In genomic region chr4:84884111-84884538, GRCm38 (mm10) we compare ENCODE assay signal across 8 mouse cellular contexts. TPM values are rescaled to one million over a fixed set of nuclear protein-coding genes. Genes with fewer than 3 reads are reported as not detected.
DNase-seq lines count a peak whose midpoint lies in the region; ATAC-seq lines count a peak whose summit lies in the region.

Gene Cntln, plus strand, starts transcription at chr4:84884309.

- ATAC-seq in megakaryocyte, adult 5-6 weeks (ENCODE audit: poor library complexity, severe bottlenecking), result peak; percentile 86

- DNase-seq in adrenal gland, adult (ENCODE audit: inconsistent age in 2 of 2, low spot score in 1 of 2), result peak; percentile 97
- DNase-seq in embryo, embryonic 10 days (ENCODE audit: low spot score), result peak; percentile 94
- DNase-seq in gastrocnemius, postnatal 10 days, result peak; percentile 98
- DNase-seq in induced T-regulatory cell, adult 2 months (ENCODE audit: low read depth), result peak; percentile 78
- DNase-seq in left cerebral cortex, adult 8-10 months (ENCODE audit: low spot score in 2 of 2), result peak; percentile 83 to 90
- DNase-seq in right cerebral cortex, adult 18-20 months, result peak; percentile 94
- DNase-seq in urinary bladder, adult 2 months (ENCODE audit: low spot score), result peak; percentile 86

RNA-seq across cellular contexts. Expression of gene Cntln, which starts in this region (rescaled TPM):
- 1 to 10 TPM; 5.6 to 6.3 TPM for total RNA-seq in gastrocnemius, postnatal 10 days (2021)
- 10 to 100 TPM in 2 of 4 experiments, 1 to 10 TPM in 2; 9.4 to 10.5 (median 10.1) TPM for total RNA-seq in left cerebral cortex, adult 8-10 months (2022)
- 13.8 and 14.8 TPM in 2 replicates for total RNA-seq in megakaryocyte, adult 5-6 weeks (2015)
- 22.7 and 24.6 TPM in 2 replicates for total RNA-seq in megakaryocyte, adult 5-6 weeks (2017)
- 7.9 and 8.1 TPM in 2 replicates for polyA plus RNA-seq in urinary bladder, adult 2 months (2012; rRNA removed)

Comparison
In these comparisons a context has a peak if more than half of its experiments do, and no peak if none do; other contexts are left out.
1. Peak in every context shown above with its lines: DNase-seq and ATAC-seq.